Mouse (Mus musculus): ENCODE results near the gene Ryr2. TPM values are rescaled to one million over a fixed set of nuclear protein-coding genes. Genes with fewer than 3 reads are reported as not detected.

Ryr2 gene
- total RNA-seq, 2 experiments from 2014 or later = 158 to 215 TPM

DNA sequence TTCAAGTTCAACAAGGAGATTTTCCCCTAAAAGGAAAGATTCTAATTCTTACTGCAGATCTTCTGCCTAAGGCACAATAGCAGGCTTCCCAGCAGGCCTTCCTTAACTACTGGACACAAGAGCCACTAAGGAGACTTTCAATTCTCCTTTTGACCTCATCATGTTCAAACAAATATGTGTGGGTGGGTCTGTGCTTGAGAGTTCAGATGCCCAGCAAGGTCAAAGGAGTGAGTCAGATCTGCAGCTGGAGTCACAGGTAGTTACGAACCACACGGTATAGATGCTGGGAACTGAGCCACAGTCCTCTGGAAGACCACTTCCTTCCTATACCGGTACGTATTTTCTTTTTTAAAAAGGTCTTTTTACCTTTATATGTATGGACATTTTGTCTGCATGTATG is 198.6 kb downstream of the Ryr2 start:
- intact Hi-C loops (cut with DNase I) = no loop called here

DNA sequence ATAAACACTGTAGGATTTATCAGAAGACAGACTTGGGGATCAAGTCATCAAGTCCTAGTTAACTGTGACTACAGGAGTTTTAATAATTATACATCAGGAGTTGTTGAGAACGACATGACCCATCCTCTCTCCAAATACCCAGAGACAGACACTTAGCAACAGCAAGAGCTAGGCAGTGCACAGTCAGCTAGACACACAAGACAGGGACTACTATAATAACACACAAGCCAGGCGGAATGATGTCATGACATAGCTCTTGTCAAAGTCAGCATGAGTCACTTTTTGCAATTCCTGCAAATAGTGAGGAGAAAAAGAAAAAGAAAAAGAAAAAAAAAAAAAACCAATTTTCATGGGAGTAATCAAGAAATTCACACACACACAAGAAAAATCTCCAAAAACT is 201.6 kb downstream of the Ryr2 start:
- intact Hi-C loops (cut with DNase I) = no loop called here
- DNase-seq (ENCODE audit: low spot score in 2 of 2) = no peak

More for the DNA sequence above, 198.6 kb downstream of the Ryr2 start:
- DNase-seq (ENCODE audit: low spot score in 2 of 2) = no peak

DNA sequence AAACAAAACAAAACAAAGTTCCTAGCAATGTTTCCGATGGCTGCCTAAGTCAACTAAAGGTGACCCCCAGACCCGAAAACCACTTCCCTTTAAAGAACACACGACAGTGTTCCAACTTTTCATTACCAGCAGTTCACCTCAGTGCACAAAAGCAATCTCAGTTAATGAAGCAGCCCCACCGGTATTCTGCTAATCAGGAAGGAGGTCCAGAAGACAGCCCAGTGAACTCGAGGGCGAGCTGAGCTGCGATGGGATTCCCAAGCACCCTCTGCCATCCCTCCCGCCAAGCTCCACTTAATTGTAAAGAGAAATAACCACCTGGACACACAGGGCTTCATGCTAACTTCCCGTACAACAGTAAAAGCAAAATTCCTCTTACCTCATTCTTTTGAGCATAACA is 203.5 kb downstream of the Ryr2 start:
- no peak for DNase-seq (ENCODE audit: low spot score in 2 of 2)
- intact Hi-C loops (cut with DNase I) = no loop called here

DNA sequence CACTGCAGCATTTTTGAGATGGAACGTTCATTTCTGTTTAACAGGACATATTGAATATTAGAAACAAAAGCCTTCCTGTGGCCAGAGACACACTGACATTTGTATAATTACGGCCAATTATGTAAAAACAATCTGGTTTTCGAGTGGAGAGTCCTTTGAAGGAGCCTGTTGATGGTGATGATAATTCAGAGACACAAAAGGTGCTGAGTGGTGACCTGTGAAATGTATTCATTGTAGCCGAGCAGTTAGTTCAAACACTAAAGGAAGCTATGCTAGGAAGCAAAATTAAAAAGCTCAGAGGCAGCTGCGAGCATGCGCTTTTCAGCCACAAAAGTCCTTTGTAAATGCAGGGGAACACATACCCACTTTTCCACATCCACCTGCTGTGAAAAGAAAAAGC is 203.9 kb downstream of the Ryr2 start:
- DNase-seq (ENCODE audit: low spot score in 2 of 2) = no peak
- intact Hi-C loops (cut with DNase I) = no loop called here

DNA sequence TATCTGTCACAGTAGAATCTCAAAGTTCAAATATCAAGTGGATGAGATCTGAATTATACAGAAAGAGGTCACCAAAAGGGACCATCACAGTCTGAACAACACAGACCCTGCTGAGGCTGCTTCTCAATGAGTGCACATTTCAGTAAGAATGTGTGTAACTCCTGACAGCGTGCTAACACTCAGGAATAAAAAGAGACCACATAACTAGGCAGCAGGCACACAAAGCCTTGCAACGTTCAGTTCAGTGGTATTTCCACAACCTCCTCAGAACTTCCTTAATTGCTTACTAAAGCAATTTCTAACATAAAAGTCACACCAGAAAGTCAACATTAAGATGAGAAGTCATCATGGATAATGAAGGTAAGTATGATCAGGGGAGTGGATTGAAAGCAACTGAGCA is 206.1 kb downstream of the Ryr2 start:
- intact Hi-C loops (cut with DNase I) = no loop called here
- no peak for DNase-seq (ENCODE audit: low spot score in 2 of 2)

DNA sequence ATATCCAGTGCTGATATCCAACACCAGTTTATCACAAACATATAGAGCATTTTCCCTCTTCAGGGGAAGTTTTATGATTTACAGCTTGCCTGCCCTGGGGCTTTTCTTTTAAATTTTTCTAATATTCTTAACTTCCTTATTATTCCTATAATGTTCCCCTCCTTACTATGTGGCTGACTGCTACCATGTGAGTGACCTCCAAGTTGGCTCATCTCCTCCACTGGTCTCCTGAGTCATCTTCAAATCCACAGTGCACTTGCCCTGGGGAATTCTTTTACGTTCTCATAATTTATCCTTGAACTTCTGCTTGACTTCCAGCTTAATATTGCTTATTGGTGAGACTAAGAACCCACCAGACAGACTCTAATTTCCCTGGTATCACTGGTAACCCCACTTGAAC is 211.1 kb downstream of the Ryr2 start:
- intact Hi-C loops (cut with DNase I) = no loop called here
- no peak for DNase-seq (ENCODE audit: low spot score in 2 of 2)

DNA sequence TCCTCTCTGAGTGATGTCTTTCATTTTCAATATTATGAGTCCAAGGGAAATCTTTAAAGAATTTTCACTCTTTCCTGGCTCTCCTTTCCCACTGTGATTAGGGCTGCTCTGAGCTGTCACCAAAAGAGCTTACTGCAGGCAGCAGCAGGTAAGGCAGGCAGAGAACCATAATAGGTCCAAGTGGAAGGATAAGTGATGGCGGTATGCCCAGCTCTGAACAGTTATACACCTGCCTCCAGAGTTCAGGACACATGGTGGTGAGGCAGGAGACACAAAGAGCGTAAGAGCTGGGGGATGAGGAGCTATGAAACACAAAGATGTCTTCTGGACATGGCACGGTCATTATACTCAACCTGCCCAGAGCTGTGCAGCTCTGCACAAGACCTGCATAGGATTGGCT is 215.0 kb downstream of the Ryr2 start:
- intact Hi-C loops (cut with DNase I) = no loop called here

DNA sequence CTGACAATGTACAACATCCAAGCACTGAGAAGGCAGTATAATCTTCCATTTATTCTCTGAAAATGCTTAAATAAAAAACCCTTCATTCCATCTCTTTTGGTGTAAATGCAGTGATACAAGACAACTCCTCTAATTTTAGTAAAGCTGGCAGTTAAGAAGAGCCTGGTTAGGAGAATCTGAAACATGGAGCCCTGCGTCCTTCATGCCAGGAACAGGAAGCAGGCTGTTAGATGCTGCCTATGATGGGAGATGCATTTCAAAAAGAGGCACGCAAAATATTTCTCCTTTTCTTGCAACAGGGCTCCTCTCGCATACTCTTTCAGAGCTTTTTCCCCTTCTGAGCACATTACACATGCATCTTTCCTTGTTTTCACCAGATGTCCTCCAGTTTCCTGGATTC is 215.6 kb downstream of the Ryr2 start:
- no peak for DNase-seq (ENCODE audit: low spot score in 2 of 2)
- intact Hi-C loops (cut with DNase I) = no loop called here

More for the DNA sequence above, 215.0 kb downstream of the Ryr2 start:
- no peak for DNase-seq (ENCODE audit: low spot score in 2 of 2)

DNA sequence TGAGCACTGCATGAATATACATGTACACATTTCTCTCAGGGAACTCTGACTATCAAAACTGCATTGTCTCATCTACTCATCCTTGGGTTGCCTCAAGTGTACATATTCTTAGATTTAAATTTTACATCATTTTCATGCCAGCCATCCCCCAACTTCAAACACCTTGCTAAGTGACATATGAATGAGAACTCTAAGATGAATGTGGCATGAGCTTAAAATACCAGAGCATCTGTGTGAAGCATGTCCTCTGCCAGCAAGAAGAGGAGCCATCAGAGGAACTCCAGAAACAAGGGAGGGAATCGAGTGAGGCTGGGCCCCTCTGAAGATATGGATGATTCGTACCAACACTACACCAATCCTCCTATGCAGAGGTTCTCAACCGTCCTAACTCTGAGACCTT is 222.6 kb downstream of the Ryr2 start:
- intact Hi-C loops (cut with DNase I) = no loop called here
- DNase-seq (ENCODE audit: low spot score in 2 of 2) = no peak

DNA sequence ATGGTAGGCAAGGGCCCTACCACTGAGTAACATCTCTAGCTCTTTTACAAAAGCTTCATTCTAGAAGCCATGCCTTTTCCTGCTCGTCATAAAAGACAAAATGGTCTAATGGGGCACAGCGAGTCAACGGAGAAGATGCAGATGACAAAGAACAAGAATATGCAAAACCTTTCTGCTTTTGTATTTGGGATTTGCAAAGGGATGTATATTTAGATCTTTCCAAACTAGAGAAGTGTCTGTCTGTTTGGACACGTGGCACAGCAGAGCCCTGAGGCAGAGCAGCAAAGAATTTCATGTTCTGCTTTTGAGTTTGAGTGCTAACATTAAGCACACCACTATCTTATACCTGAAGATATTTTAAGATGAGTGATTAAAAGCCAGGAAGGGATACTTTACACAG is 224.4 kb downstream of the Ryr2 start:
- intact Hi-C loops (cut with DNase I) = no loop called here
- DNase-seq (ENCODE audit: low spot score in 2 of 2) = no peak

DNA sequence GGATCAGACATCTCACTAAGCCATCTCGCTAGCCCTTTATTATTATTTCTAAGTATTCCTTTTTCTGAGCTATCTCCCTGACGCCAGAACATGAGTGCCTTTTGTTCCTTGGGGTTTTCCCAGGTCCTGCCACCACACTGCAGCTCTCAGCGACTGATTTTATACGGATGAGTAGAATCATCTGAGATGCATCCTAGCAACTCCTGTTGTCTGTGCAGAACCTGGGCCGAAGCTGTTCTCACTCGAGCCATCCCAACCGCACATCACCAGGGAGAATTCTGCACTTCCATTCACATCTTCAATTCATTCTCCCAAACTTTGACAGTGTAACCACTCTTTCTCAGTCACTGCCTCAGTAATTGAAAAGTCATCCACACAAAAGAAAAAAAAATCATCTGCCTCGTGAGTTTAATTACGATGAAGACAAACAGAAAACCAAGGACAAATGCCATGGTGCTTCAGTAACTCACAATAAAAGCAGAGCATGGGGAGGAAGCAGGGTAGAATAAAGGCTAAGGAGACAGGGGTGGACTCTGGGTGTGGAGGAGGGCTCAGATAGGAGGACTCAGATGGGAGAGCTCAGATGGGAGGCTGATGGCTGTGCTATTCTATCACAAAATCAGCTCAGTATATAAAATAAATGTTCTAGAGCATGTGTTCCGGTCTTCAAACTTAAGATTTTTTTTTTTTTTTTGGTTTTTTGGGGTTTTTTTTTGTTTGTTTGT is 226.1 kb downstream of the Ryr2 start:
- DNase-seq (ENCODE audit: low spot score in 2 of 2) = no peak
- intact Hi-C loops (cut with DNase I) = no loop called here

DNA sequence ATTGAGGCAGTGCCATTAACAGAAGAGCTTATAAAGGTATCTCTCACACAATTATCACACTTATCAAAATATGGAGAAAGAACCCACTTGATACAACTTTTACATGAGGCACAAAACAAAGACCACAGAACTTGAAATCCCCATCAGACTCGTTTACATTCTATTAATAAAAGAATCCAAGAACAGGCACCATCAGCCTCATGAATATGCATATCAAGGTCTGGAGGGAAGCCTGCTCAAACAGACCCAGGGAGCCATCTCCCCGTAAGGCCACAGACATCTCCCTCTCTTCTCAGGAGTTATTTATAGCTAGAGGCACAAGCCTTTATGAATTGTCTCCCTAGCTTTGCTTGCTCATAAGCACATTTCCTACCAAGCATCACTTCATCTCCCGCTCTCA is 227.7 kb downstream of the Ryr2 start:
- intact Hi-C loops (cut with DNase I) = no loop called here
- no peak for DNase-seq (ENCODE audit: low spot score in 2 of 2)

DNA sequence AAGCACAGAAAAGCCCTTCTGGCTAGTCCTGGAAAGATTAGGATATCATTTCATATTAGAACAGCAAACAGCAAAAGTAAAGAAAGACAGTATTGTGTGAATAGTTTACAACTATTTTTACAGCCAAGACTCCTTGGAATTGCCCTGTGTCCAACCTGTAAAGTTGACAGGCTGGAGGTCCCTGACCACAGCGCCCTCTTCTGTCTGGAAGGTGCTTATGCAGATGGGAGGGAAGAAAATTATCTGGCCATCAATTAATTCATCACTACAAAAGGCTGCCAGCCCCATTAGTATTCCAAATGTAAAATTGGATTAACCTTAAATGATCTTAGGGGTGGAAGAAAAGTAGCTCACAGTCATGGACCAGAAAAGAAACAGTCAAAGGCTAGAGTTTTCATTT is 231.9 kb downstream of the Ryr2 start:
- intact Hi-C loops (cut with DNase I) = no loop called here
- DNase-seq (ENCODE audit: low spot score in 2 of 2) = no peak

DNA sequence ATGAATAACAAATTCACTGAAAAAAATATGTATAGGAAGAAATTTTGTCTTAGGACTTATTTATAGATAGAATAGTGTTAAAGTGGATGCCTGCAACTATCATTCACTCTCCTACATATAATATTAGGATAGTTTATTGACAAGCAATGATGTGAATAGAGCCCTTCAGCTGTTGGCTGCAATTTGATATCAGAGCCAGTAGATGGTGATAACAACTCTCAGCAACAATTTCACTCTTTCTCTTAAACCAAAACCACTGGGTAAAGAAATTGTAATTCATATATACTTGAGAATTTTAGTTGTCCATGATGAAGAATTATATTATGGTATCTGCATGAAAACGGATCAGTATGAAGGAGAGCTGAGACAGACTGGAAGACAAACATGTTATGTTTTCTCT is 236.8 kb downstream of the Ryr2 start:
- no peak for DNase-seq (ENCODE audit: low spot score in 2 of 2)
- intact Hi-C loops (cut with DNase I) = no loop called here

DNA sequence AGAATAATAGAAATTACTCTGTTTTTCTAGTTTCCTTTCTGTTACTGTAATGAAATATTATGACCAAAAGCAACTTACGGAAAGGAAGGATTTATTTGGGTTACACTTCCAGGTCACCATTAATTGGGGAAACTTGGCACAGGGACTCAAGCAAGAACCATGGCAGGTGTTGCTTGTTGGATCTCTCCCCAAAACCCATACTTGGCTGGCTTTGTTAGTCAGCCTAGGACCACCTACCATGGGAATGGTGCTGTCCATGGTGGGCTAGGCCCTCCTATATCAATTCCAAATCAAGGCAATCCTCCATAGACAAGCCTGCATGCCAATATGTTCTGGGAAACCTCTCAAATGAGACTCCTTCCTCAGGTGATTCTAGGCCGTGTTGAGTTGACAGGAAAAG is 237.3 kb downstream of the Ryr2 start:
- DNase-seq (ENCODE audit: low spot score in 2 of 2) = no peak
- intact Hi-C loops (cut with DNase I) = no loop called here

DNA sequence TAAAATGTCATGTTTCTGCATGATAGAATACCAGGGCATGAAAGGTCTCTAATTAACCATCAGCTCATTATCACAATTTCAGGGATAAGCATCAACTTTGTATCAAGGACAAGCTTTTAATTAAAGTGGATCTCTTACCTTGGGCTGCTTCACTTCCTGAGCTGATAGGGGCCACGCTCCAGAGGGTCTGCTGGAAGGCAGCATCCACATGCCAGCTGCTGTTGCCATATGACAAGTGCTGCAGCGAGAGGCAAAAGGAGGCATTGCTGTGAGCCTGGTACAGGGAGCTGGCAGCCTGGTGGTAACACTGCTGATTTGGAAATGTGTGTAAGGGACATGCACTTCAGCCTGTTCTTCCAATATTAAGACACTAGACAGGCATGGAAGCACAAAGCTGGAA is 237.8 kb downstream of the Ryr2 start:
- DNase-seq (ENCODE audit: low spot score in 2 of 2) = no peak
- intact Hi-C loops (cut with DNase I) = no loop called here

DNA sequence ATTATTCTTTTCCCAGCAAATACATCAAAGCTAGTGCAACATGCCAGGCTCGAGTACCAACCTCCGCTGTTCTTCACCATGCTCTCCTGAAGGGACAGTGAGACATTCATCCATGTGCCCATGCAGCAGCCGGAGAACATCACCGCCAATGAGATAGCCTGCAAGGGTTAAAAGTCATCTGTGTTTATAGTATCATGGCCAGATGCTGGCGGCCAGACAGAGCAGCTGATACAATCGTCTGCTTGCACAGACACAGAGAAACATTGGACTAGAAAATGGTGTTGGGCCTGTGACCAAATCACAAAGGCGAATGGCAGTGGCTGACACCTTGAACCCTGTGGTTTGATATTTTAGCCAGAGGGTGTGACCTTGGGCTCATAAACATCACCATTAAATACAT is 238.7 kb downstream of the Ryr2 start:
- intact Hi-C loops (cut with DNase I) = no loop called here
- no peak for DNase-seq (ENCODE audit: low spot score in 2 of 2)

DNA sequence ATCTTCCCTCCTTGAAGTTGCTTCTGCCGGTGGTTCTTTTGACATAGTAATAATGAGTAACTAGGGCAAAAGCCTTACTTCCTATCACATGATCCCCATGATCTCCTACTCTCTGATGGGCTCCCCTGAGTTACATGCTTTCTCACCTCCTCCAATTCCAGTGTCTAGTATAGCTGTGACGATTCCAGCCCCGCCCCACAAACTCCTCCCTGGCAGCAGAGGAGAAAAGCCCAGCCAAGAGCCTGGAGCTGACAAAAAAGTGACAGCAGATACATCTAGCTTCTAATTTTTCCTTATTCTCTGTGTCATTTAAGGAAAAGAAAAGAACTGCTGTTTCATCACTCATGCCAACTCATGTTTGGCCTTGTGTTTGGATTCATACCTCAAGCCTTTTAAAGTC is 241.5 kb downstream of the Ryr2 start:
- intact Hi-C loops (cut with DNase I) = no loop called here
- DNase-seq (ENCODE audit: low spot score in 2 of 2) = no peak

DNA sequence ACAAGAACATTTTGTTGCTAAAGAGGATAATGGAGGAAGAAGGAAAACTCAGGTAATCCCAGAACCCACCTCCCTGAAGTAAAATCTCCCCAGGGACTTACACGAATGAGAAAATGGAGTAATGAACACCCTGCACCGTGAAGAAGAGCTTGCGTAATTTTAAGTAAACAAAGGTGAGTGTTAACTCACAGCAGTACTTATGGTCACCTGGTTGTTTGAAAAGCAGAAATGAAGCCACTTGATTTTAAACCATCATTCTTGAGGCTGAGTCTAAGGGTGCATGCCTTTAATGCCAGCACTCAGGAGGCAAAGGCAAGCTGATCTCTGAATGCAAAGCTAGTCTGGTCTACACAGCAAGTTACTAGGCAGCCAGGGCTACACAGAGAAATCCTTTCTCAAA is 255.1 kb downstream of the Ryr2 start:
- intact Hi-C loops (cut with DNase I) = no loop called here
- no peak for DNase-seq (ENCODE audit: low spot score in 2 of 2)

DNA sequence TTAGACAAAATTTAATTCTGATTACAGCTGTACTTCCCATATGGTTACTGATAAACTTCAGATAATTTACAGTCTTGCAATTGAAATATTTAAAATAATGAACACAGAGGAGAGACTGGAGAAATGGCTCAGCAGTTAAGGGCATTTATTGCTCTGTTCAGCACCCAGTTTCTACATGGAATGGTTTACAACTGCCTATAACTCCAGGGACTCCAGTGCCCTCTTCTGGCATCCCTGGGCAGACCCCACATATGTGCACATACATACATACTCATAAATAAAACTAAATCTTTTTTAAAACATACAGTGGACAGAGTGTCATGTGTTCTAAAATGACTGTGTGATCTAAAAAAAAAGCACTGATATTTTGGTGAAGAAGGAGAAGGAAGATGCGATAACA is 262.9 kb downstream of the Ryr2 start:
- DNase-seq (ENCODE audit: low spot score in 2 of 2) = no peak
- intact Hi-C loops (cut with DNase I) = no loop called here

DNA sequence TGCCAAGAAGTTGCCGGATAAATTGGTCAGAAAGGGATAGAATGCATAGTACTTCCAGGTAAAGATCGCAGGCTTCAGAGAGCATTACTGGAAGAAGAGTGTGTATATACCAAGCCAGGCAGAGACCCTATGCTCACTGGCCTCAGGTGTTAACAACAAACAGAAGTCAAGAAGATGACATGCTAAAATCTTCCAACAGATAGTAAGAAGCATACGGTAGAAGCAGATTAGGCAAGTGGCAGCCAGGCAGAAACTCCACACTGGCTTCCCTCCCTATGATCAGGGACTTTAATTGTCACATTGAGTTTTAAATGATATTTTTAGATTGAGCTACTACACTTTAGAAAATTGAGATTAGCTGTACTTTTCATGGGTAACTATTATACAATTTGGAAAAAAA is 268.9 kb downstream of the Ryr2 start:
- intact Hi-C loops (cut with DNase I) = no loop called here
- no peak for DNase-seq (ENCODE audit: low spot score in 2 of 2)

DNA sequence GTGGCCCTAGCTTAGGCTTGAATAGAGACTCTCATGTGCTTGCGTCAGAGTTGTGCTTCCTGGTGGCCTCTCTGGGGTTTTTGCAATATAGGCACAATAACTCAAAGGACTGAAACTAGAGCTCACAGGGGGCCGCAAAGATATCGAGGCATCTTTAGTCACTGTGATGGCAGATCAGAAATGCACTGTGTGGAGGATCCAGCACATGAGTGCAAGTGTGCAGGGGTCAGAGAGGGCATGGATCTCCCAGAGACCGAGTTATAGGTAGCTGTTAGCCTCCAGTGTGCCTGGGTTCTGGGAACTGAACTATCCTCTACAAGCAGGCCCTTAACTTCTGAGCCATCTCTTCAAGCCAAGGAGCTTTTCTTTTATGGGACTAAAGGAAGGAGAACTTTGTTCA is 269.6 kb downstream of the Ryr2 start:
- intact Hi-C loops (cut with DNase I) = no loop called here
- no peak for DNase-seq (ENCODE audit: low spot score in 2 of 2)
